Mouse (Mus musculus) neural tube, embryonic 14.5 days (tissue): ENCODE results near the gene Vmn2r112. TPM values are rescaled to one million over a fixed set of nuclear protein-coding genes. Genes with fewer than 3 reads are reported as not detected.
"Not testable (repeated sequence)": the region's sequence is repeated elsewhere in the genome, so short reads cannot be mapped to it uniquely, and the experiment has no call there.

Experiments used
- ATAC-seq: fragments of 200-750 bp; cut with Nextera tagmentation; 2 replicates; pipeline ENCODE4 v1.8.0; 2017; ENCODE audit warnings: low read depth, mild to moderate bottlenecking, moderate TSS enrichment, moderate library complexity
- H3K27ac ChIP-seq: fragments of 300-500 bp; sonication (generic); 2 replicates; pipeline ENCODE4 v1.5.1; 2014; ENCODE audit warnings: low read depth, mild to moderate bottlenecking, control low read depth, low read length, moderate library complexity, mixed read lengths
- H3K27me3 ChIP-seq: fragments of 300-500 bp; sonication (generic); 2 replicates; pipeline ENCODE4 v1.6.1; 2014; ENCODE audit warnings: low read length; ENCODE audit not compliant: control insufficient read depth, insufficient read depth
- H3K36me3 ChIP-seq: fragments of 300-500 bp; sonication (generic); 2 replicates; pipeline ENCODE4 v1.6.1; 2014; ENCODE audit warnings: low read length, mixed read lengths; ENCODE audit not compliant: control insufficient read depth, insufficient read depth
- H3K4me1 ChIP-seq: fragments of 300-500 bp; sonication (generic); 2 replicates; pipeline ENCODE4 v1.6.1; 2014; ENCODE audit warnings: low read length; ENCODE audit not compliant: control insufficient read depth, insufficient read depth
- H3K4me2 ChIP-seq: fragments of 300-500 bp; sonication (generic); 2 replicates; pipeline ENCODE4 v1.6.1; 2014; ENCODE audit warnings: mild to moderate bottlenecking, low read depth, low read length, control low read depth
- H3K4me3 ChIP-seq: fragments of 300-500 bp; sonication (generic); 2 replicates; pipeline ENCODE4 v1.5.1; 2014; ENCODE audit warnings: low read depth, low read length, control low read depth, mixed read lengths
- H3K9ac ChIP-seq: fragments of 300-500 bp; sonication (generic); replicated peaks from 2 replicates; pipeline ENCODE4 v1.6.1; 2014; ENCODE audit warnings: low read depth, mild to moderate bottlenecking, control low read depth, low read length, mixed read lengths
- H3K9me3 ChIP-seq: fragments of 300-500 bp; sonication (generic); 2 replicates; pipeline ENCODE4 v1.6.1; 2016; ENCODE audit warnings: low read length; ENCODE audit not compliant: control insufficient read depth
- WGBS: fragments of 180-500 bp; shearing (Covaris S2); extraction: QIAGEN DNeasy Blood & Tissue Kit; methylation state at CpG from one replicate; pipeline ENCODE4 v1.1.7; 2014; 5-methylcytosine and 5-hydroxymethylcytosine counted together
- polyA plus RNA-seq: library from polyadenylated mRNA; unstranded; fragments of >200 nt; fragmentation: Nextera tagmentation; extraction: Ambion mirVana; gene quantifications from 2 replicates; pipeline ENCODE4 v1.2.1, GENCODE M21; 2014

Vmn2r112 gene
- not detected in 2 replicates for polyA plus RNA-seq

DNA sequence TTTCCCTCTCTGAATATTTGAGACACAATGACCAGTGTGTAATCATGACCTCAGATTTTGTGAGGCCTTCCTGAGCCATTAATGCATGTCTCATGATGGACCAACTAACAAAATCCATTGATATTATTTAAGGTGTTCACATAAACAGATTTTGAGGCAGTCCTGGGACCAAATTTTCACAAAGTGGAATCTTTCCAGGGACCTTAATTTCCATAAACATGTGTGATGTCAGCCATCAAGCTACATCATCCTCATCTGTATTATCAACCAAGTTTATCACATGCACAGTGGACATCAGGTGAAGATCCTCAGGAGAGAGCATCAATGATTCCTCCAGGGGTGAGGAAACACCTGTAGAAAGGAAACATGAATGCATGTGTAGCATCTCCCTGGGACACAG is at the start of gene Vmn2r112:
Gene Vmn2r112 (plus strand): TSS at position 301 of the 400 bp plus-strand sequence.
- H3K4me1 ChIP-seq, H3K9me3 ChIP-seq, ATAC-seq, H3K36me3 ChIP-seq, H3K4me2 ChIP-seq, H3K9ac ChIP-seq, H3K27ac ChIP-seq, H3K27me3 ChIP-seq, H3K4me3 ChIP-seq: not testable (repeated sequence)

DNA sequence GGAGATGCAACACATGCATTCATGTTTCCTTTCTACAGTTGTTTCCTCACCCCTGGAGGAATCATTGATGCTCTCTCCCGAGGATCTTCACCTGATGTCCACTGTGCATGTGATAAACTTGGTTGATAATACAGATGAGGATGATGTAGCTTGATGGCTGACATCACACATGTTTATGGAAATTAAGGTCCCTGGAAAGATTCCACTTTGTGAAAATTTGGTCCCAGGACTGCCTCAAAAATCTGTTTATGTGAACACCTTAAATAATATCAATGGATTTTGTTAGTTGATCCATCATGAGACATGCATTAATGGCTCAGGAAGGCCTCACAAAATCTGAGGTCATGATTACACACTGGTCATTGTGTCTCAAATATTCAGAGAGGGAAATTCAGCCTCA is 27.4 kb upstream of the Vmn2r112 start, which contains the start of gene Vmn2r111:
Gene Vmn2r111 (minus strand): TSS at position 101 of the 400 bp plus-strand sequence.
- H3K4me1 ChIP-seq, H3K27ac ChIP-seq, H3K9me3 ChIP-seq, H3K4me2 ChIP-seq, H3K9ac ChIP-seq, H3K36me3 ChIP-seq, H3K27me3 ChIP-seq, ATAC-seq, H3K4me3 ChIP-seq: not testable (repeated sequence)
- 61% methylated on average over 1 of the region's 1 CpGs for WGBS

DNA sequence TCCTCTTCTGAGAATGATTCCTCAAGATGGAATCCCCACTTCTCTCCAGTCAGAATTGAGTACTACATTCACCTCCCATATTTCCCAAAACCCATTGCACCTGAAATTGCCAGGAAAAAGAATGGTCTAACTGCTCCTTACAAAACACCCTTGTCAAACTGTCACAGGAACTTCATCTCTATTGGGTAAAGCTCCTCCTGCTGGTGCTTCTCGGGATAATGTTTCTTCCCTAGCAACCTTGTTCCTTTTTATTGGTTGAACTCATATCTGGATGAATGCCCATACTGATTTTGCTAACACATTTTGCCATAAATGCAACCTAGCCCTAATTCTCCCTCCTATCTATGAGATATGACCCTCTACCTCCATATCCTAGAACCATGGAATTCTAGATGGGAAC is 29.9 kb downstream of the Vmn2r112 start:
- Histone ChIP-seq H3K4me3 (no peak overlapping the region), H3K9ac (no peak overlapping the region), H3K27me3 (no peaks in the 10 kb centered on the region), H3K9me3 (no peaks in the 10 kb centered on the region; the same call in 1 of the 2 replicates), H3K4me2 (no peak overlapping the region), H3K4me1 (no peaks in the 10 kb centered on the region), H3K36me3 (no peaks in the 10 kb centered on the region), H3K27ac (no peak overlapping the region)
- ATAC-seq = no peak
- 74% methylated on average over 1 of the region's 1 CpGs for WGBS

Other genes starting within 250 kb of the Vmn2r112 start
- 13.5 and 14.2 TPM in 2 replicates for gene Zfp944, start 239.6 kb upstream of the Vmn2r112 start, polyA plus RNA-seq
- 10.4 and 11.4 TPM in 2 replicates for gene Zfp758, start 239.5 kb upstream of the Vmn2r112 start, polyA plus RNA-seq
- 41.9 and 48.5 TPM in 2 replicates for gene Zfp946, start 176.7 kb upstream of the Vmn2r112 start, polyA plus RNA-seq
- gene Vmn2r111, start 27.5 kb upstream of the Vmn2r112 start, polyA plus RNA-seq = not detected in 2 replicates